Mouse (Mus musculus): ENCODE measurements around the gene Ccnb2.

Ccnb2 gene

GRCm38 (mm10) chr9:70383750-70384149, 37.6 kb downstream of the Ccnb2 start:
- DNase-seq = no peak

- no peak for DNase-seq
These were observed 39.3 kb downstream of the Ccnb2 start for GRCm38 (mm10) chr9:70382091-70382490.

GRCm38 (mm10) chr9:70379502-70380467, 41.6 kb downstream of the Ccnb2 start:
- DNase-seq = no peak

DNA sequence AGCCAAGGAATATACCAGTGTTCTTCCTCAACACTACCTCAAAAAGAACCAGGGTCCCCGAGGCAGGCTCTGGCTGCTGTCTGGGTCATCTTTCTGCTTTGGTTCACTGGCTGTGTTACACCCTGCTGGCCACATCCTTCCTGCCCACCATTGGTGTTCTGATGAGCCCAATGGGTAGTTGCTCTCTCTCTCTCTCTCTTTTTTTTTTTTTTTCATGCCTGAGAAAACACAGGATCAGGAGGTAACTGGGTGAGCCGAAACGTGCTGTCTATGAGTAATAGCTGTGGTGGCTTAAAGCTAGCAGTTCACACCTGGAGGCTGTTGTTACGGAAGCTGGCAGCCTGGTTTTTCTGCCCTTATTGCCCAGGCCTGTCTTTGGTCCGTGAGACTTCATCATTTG, 49.7 kb downstream of the Ccnb2 start:
- no peak for DNase-seq

GRCm38 (mm10) chr9:70366898-70367297, 54.4 kb downstream of the Ccnb2 start:
- DNase-seq = no peak

DNA sequence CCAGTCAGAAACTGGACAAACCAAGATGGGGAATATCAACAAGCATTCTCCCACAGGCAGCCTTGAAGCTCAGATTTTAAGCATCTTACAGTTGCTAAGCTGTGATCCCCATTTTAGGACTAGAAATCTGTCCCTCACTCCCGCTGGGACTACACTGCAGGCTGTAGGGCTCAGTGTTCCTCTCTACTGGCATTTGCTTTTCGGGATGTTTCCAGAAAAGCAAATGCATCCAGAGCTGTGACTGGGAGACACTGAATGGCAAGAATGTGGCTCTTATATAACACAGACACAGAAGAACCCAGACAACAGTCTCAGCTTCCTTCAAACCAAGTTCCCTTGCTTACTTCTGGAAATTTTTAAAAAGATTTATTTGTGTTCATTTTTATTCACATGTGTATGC, 55.4 kb downstream of the Ccnb2 start:
- no peak for DNase-seq

DNA sequence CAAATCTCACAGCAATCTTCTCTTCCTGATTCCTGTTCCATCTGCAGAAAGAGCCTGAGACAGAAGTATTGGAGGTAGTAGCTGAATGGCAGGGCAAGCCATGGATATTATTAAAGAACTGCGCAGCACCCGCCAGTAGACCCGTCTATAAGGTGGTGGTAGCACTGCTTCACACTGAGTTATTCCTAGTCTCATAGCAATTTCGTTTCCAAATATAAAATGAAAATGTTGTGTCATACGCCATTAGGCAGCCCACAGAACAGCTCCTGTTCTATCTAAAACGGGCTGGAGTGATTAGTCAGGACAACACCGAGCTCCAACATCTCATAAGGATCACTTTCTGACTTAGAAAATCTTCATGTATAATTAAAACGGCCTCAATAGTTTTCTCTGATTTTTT, 56.6 kb downstream of the Ccnb2 start:
- DNase-seq = no peak

DNA sequence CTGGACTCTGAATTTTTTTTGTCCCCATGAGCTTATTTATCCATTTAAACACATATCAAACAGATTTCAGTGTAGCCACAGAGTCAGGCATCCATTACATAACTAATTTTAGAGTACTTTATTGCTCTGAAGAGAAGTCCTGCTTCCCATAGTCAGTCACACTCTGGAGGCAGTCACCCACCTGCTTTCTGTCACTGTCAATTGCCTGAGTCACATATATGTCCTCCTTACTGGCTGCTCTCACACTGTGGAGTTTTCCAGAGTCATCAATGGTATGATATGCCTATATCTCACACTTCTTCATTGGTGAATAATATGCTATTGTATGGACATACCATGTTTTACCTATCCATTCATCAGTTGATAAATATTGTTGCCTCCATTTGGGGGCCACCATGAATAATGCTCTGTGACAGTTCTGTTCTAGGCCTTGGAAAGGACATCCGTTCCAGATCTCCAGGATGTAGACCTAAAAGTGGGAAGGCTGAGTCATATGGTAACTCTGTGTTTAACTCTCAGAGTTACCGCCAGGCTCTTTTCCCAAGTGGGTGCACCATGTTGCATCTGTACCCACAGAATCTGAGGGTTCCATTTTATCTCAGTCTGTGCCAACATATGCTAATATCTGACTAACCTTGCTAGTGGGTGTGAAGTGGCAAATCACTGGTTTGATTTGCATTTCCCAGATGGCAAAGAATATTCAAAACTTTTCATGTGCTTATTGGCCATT, 61.8 kb downstream of the Ccnb2 start:
- no peak for DNase-seq

Measured in cerebellum, postnatal 14 days (tissue).